Mouse (Mus musculus): ENCODE results near the gene Eif1ad. TPM values are rescaled to one million over a fixed set of nuclear protein-coding genes. Genes with fewer than 3 reads are reported as not detected.
"Not testable (repeated sequence)": the region's sequence is repeated elsewhere in the genome, so short reads cannot be mapped to it uniquely, and the experiment has no call there.

The Eif1ad gene
- 10 to 100 TPM; 21.8 to 25.0 TPM for total RNA-seq (2021)
- long read RNA-seq, experiment 1, transcript Eif1ad-201 (6 exons, 2,556 nt), result major isoform, 15 of 22 reads
- long read RNA-seq, experiment 1, partial matches to known transcripts, result 1 of 22 reads
- long read RNA-seq, experiment 1, other reads (novel, unspliced or antisense), result 6 of 22 reads
- long read RNA-seq, experiment 2, transcript Eif1ad-201 (6 exons, 2,556 nt), result major isoform, 38 of 43 reads
- long read RNA-seq, experiment 2, partial matches to known transcripts, result 1 of 43 reads
- long read RNA-seq, experiment 2, other reads (novel, unspliced or antisense), result 4 of 43 reads

DNA sequence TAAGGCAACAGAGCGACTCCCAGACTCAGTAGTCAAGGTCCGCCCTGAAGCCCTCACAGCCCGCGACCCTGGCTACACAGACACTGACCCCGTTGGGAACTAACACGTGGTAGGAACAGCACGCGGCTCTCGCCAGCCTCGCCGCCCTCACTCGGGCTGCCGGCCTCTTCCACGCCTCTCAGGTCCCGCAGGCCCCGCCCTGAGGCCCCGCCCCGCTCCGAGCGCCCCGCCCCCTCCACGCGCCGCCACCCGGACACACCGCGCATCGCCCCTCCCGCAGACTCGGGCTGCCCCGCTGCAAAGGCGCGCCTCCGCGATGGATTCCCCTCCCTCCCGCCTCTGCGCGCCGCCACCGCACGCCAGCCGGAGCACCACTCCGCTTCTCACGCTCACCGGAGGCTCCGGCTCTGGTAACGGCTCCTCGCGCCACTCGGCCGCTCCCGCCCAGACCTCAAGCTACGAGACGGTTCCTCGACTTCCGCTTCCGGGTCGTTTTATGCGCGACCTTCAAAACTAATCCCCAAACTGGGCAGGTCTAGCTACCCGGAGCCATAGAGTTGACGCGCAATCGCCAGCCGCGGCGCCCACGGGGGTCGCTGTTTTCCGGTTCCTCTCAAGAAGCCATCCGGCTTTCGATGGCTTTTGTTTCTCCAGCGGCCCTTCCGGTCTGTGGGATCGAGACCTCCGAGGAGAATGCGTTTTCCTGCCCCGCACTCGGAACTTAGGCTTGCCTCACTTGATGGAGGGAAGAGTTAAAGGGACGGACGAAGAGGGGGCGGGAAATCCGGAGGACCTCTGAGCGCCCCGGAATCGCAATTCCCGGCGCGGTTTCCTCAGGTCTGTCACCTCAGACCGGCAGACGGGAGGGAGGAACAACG lies at the start of gene Eif1ad:
Gene Eif1ad (plus strand): TSS at position 567 of the 878 bp plus-strand sequence.
- peak; percentile 96 to 99 for DNase-seq (ENCODE audit: low spot score in 2 of 2)

DNA sequence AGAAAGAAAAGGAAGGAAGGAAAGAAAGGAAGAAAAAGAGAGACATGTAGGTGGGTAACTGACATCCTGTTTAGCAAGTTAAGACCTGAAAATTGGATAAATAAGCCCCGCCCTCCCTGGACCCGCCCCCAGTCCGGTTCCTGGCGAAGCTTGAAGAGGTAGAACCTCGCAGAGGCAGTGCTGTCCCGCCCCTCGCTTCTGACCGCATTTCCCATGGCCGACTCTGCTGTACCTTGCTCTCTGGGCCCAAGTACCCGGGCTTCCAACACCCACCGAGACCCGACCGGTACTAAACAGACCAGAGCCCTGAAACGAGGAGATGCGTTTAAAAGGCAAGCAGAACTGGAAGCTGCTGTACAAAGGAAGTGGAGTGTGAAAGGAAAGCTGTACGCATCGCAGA lies 42.7 kb upstream of the Eif1ad start:
- no peak for DNase-seq (ENCODE audit: low spot score in 2 of 2)

DNA sequence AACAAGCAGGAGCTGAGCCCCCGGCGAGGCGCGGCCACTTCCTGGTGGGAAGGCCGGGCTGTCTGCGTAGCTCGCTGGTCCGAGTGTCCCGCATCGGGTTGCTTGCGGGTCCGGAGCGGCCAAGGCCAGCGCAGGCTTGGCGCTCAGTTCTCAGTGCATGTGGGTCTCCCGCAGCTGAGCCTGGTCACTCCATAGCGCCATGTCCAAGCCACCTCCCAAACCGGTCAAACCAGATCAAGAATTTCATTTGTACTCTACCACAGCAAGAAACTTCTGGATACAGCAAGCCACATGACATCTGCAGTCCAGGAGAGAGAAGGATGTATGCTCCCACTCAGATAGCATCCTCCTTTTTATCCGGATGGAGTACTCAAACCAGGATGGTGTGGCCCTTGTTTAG lies 38.6 kb upstream of the Eif1ad start:
- DNase-seq (ENCODE audit: low spot score in 2 of 2), result no peak

DNA sequence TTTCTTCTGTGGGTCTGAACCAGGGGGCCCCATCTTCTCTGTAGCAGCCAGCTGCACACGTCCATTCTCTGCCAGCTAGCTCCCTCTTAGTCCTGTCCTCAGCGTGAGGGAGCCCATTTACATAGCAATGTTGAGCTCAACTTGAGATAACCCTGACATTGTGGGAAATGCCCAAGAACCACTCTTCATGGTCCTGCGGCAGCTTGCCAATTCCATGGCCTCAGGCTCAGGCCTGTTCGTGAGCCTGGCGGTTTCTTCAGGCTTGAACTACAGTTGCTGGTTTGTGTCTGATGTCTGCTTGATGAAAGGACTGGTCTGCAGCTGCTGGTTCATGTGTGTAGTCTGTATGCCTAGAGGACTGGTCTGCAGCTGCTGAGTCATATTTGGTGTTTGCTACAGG lies 31.8 kb upstream of the Eif1ad start:
- DNase-seq (ENCODE audit: low spot score in 2 of 2), result no peak

DNA sequence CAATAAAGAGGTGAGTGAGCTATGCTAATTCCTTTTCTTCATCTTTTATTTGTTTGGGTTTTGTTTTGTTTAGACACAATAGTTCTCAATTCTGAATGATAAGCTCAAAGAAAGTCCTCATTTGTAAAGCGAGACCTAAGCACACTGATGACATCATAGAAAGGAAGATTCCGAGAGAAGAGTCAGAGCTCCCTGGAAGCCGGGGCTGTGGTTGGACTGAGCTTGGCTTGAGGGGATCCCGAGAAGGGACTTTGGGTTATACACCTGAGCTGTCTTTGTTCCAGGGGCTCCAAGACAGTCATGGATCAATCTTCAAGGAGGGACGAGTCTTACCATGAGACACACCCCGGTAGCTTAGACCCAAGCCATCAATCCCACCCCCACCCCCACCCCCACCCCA lies 31.1 kb upstream of the Eif1ad start, which contains the start of gene Catsper1:
Gene Catsper1 (plus strand): TSS at position 301 of the 400 bp plus-strand sequence.
- DNase-seq (ENCODE audit: low spot score in 2 of 2), result no peak

DNA sequence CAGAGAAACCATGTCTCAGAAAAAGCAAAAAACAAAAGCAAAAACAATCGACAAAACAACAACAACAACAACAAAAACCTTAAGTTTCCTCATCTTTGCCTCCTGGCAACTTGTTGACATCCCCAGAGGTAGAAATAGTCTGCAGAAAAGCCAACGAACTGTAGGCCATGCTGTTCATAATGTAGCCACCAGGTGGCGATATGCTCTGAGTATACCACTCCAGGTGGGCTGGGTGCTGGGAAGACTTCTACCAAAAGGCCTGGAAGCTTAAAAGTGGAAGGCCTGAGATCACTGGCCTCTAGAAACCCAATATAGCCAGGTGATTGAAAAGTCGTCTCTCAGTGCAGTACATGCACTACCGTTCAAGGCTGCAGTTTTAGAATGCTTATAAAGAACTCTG lies 28.6 kb upstream of the Eif1ad start:
- DNase-seq (ENCODE audit: low spot score in 2 of 2), result peak; percentile 56 to 69

DNA sequence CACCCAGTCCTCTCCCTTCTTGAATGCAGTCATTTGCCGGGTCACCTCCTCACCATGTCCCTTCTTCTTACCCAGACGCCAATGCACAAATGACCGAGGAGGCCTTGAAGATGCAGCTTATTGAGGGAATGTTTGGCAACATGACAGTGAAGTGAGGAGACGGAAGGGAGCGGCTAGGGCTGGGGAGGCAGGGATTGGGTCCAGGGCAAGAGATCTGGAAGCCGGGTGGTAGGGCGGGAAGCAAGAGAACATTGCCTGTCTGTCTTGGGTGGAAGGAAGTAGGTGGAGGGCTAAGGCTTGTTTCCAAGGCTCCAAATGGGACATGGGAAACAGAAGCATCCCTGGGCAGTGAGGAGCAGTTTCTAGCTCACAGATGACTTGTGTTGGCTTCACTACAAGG lies 25.2 kb upstream of the Eif1ad start:
- DNase-seq (ENCODE audit: low spot score in 2 of 2), result no peak

DNA sequence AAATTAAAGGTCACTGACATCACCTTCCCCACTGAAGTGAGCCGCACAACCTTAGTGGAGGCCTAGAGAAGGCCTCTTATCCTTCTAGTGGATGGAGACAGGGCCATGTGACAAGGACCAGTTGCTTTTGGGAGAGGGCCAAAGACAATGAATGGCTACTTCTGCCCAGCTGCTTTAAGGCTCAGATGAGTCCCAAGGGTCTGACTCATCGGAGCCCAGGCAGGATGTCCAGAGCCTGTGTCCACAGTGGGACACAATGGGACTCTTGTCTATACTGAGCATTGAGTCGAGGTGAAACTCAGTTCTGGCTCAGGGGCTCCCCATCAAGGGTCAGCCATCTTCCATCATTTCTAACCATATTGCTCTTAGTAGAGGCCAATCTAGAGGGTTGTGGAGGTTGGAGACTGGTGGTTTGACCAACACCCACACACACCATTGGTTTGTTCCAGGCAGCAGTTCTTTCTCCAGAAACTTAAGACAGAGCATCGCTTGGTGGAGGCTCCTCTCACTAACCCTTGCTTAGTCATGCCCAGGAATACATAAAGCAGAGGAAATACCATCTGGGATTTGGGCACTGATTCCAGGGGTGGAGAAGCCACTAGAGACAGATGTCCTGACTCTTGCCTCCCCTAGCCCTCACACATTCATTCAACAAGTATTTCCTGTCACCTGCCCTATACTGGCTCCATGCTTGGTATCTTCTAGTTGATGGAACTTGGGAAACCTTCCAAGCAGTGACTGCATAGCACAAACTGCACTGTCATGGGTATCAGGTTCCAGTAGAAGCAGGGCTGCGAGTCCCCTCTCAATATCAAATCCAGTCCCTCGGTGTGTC lies 21.0 kb upstream of the Eif1ad start:
- no peak for DNase-seq (ENCODE audit: low spot score in 2 of 2)

DNA sequence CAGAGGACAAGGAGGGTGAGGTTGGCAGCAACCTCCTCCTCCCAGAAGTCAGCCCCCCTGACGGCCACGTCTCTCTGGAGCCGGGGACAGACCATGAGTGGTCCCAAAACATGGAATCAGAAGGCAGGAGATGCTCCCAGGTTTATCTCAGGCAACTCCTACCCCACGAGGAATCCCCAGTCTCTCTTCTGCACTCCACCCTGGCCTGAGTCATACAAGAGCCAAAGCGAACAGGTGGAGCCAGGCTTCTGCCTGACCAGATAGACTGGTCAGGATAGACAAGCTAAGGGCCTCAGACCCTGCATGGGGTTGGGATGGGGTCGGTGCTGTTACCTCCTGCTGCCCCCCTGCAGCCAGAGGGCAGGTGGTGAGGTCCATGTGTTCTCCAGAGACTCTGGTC lies 18.5 kb upstream of the Eif1ad start:
- DNase-seq (ENCODE audit: low spot score in 2 of 2), result no peak

DNA sequence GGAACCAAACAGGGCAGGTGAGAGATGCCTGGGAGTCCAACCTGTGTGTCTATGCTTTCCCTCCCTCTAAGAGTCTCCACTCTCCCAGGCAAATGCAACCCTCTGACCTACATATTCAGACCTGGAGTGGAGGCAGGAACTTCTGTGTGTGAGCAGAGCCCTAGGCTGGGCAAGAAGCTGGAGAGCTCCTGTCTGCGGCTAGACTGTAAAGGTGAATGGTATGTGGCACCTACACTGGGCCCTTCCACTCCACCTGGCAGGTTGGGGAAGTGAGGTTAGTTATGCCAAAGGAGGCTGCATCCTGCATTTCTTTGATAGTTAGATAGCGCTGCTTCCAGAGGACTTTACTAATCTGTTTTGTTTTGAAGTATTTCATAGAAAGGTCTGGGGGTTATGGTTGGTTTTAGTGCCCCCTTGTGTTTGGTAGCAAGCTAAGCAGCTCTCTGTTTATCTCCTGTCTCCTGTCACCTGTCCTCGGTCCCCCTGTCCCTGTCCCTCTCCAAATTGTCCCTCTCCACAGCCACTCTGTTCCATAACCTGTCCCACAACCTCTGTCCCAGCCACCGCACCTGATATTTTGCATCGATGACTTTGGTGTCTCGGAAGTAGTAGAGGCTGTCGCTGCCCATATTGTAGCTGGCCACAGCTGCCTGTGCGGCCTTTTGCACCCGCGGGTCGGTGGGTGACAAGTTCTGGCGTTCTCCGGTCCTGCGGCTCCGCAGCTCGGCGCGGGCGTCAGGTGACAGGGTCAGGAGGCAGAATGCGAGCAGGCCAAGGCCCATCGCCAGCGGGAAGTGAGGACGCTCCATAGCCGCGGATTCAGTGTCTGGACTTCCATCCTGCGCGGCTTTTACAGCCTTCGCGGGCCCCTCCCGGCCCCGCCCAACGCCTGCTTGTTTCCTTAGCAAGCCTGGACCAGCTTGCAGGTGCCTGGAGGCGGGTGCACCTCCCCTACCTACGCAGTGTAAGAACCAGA lies 17.7 kb upstream of the Eif1ad start:
- peak; percentile 30 to 40 for DNase-seq (ENCODE audit: low spot score in 2 of 2)

DNA sequence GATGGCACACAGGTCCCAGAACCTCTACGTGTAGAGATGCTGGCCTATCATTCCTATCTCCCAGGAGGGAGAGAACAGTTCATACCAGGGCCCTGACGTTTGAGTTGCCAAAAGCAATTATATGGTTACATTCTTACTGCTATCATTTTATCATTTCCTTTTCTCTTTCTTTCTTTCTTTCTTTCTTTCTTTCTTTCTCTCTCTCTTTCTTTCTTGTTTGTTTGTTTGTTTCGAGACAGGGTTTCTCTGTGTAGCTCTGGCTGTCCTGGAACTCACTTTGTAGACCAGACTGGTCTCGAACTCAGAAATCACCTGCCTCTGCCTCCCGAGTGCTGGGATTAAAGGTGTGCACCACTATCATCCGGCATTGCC lies 17.1 kb upstream of the Eif1ad start, which contains the start of gene Cst6:
Gene Cst6 (minus strand): TSS at position 73 of the 372 bp plus-strand sequence.
- DNase-seq (ENCODE audit: low spot score in 2 of 2), result not testable (repeated sequence)

DNA sequence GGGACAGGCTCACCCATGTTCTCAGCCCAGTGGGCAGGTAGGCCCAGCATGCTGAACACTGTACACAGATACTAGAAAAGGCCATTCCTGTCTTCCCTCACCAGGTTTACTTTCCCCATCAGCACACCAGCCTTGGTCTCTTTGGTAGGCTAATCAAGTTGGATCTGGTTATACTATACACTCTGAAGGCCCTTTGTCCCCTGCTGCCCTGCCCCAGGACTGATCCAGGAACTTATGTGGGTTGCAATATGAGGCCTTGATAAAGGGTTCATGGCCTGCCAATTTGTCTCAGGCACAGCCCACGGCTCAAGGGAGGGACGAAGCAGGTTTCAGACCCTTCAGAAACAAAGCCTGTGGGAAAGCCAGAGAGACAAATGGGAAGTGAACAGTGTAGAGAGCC lies 12.9 kb upstream of the Eif1ad start:
- DNase-seq (ENCODE audit: low spot score in 2 of 2), result no peak

DNA sequence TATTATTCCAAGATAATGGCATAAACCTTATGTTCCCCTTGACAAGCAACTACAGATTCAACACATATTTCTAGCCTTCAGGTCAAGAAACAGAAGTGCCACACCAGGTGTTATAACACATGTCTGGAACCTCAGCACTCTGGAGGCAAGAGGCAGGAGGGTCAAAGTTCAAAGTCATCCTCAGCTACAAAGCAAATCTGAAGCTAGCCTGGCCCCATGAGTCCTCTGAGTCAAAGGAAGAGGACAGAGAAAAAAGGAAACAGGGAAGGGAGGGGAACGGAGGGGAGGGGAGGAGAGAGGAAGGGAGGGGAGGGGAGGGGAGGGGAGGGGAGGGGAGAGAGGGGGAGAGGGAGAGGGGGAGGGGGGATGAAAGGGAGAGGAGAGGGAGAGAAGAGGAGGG lies 10.5 kb upstream of the Eif1ad start:
- DNase-seq (ENCODE audit: low spot score in 2 of 2), result no peak

DNA sequence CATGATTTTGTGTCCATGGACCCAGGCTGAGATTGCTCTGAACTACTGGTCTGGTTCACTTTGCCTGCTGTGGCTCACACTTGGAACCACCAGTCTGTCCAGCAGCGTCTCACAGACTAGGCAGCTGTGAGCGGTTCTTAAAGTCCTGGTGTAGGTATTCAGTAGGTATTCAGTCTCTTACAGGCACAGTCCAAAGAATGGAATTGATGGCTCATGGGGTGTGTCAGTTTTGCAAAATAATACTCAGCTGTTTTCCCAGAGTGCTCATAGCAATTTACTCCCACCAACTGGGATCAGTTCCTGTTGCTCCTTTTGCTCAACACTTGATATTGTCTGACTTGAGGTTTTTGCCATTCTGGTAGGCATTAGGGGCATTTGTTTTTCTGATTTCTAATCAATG lies 4.4 kb upstream of the Eif1ad start:
- no peak for DNase-seq (ENCODE audit: low spot score in 2 of 2)

DNA sequence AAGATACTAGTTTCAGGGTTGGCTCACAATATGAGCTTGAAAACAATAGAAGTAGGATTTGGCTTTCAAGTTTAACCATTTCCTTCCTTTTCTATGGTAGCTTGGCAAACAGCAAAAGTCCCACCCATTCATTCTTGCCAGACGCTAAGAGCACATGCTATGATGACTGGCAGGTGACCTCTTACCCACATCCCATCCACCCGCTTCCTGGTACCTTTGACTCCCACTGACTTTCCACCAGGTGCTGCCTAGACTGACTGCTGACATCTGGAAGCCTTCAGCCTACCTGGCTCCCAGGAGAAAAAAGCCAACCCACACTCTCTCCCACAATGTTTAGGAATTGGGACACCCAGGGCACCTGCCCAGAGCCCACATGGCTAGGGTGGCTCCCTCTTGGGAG lies 2.4 kb upstream of the Eif1ad start:
- DNase-seq (ENCODE audit: low spot score in 2 of 2), result no peak

DNA sequence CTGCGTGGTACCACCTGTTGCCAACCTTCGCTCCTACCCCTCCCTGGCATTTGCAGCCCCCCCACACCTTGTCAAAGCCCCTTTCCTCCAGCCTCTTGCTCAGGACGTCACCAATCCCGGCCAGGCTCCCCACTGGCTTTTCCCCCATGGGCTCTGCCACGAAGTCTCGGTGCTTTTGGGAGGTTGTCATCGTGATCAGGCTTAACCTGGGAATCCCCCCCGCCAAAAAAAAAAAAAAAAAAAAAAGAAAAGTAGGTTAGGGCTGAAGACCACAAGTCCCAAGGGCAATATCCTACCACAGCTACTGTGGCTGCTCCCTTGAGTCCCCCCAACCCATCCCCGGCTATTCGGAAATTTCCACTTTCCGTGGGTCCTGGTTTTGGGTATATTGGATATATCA lies 790 bp upstream of the Eif1ad start:
- DNase-seq (ENCODE audit: low spot score in 2 of 2), result no peak

DNA sequence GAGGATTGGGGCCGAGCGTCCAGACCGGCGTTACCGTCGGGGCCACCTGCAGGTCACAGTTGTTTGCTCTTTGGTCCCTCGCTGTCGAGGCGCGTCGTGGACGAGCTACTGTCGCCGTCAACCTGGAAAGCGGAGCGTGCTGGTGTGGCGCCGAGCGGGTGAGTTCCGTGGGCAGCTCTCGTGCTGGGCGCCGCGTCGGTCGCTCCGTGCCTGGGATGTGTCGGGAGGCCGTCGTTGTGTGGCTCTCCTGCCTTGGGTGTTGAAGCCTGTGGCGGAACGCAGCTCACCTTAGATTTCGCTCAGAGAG lies 465 bp downstream of the Eif1ad start, which contains the start of gene Banf1:
Gene Banf1 (minus strand): TSS at position 116 of the 307 bp plus-strand sequence.
- DNase-seq (ENCODE audit: low spot score in 2 of 2), result no peak

DNA sequence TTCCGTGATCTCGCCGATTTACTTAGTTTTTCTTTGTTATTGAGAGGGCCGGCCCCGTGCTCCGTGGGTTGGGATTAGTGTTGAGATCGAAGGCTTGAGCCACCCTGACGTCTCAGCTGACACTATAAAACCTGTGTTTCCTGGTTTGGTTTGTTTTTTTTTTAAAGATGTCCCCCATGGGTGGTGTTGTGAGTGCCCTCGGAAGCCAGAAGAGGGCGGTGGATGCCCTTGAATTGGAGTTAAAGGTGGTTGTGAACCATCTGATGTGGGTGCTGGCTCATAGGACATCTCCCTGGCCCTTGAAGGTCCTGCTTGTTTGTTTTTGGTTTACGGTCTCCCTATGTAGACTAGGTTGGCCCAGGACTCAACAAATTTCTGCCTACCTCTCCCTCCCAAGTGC lies 914 bp downstream of the Eif1ad start:
- no peak for DNase-seq (ENCODE audit: low spot score in 2 of 2)

DNA sequence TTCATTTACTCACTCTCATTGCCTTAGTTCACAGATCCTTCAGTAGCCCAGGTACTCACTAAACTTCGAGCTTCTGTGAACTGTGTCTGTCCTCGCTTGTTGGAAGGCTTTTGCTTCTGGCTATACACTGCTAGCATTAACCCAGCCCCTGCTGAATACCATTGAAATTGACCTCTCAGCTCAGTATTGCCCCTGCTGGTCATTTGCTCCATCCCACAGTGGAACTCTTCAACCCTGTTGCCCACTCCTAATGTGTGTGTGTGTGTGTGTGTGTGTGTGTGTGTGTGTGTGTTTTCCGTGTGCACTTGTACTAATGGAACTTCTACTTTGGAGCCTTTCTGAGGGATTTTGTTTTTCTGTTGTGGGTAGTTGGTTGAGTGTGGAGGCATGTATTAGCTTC lies 4.4 kb downstream of the Eif1ad start:
- DNase-seq (ENCODE audit: low spot score in 2 of 2), result no peak

DNA sequence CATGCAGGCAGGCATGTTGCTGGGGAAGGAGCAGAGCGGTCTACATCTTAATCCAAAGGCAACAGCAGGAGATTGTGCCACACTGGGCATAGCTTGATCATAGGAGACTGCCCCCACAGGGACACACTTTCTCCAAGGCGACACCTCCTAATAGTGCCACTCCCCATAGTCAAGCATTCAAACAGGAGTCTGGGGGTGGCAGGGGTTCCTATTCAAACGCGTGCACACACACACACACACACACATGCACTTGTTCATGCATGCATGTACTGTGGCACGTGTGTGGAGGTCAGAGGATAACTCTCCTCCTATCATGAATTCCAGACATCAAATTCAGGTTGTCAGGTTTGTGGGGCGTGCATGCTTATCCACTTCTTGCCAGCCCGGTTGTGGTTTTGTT lies 6.2 kb downstream of the Eif1ad start:
- DNase-seq (ENCODE audit: low spot score in 2 of 2), result no peak
